Mouse (Mus musculus) lung, postnatal 36 days (tissue): ENCODE data around the gene Calml3.

Source experiments
- DNase-seq: peaks from one replicate; pipeline ENCODE4 v3.0.0; 2022; ENCODE audit warnings: mixed read lengths

Calml3 gene

DNA sequence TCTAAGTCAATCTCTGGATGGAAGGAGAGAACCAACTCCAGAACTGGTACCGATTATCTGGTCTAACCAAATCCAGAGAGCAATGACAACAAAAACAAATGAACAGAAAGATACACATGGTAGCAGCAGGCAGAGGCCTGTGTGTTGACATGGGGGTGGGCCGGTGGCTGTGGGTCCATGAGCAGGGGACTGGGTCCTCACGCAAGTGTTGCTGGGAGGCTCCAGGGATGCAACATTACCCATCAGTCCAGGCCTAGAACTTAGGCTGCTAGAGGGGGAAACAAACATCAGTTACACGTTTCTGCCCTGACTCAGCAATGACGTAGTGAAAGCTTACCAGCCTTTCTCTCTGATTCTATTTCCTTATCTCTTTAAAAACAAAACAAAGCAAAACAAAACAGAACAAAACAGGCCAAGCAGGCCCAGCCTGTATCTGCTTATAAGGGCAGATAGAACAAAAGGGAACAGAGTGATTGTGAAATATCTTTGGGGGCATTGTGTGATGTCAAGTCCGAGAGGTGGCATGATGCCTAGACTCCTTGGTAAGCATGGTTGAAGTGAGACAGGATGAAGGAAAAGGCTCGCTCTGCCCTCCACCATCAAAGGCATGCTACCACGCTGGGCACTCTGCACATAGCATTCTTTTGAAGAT is 24.4 kb downstream of the Calml3 start:
- DNase-seq, result peak; percentile 80

DNA sequence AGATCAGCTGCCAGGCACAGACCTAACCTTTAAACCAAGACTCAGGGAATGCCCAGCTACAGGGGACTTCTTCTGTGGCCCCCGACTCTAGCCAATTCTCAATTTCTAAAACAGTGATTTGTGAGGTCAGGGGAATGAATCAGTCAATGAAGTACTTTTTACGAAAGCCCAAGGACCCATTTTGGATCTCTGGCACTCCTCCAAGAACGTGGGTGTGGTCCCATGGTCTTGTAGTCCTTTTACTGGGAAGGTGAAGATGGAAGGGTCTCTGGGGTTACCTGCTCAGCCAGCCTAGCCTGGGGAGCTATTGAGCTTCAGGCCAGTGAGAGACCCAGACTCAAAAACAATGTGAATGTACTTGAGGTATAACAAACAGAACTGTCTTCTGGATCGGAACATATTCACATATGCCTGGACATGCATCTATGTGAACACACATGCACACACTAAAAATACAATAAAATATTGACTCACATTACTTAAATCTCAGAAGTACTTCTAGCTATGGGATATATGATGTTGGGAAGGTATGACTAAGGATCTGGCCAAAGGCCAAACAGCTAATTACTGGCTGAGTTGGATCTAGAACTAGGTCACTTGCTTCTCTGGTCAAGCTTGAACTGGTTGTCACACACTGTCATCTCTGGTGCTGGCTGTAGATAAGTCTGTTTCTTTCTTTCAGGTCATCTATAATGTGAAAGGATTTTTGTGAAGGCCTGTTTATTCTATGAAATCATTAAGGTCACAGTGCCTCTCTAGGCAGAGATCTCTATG is 25.3 kb downstream of the Calml3 start:
- DNase-seq, result no peak

- DNase-seq, result no peak
These were observed 26.8 kb downstream of the Calml3 start for GRCm38 (mm10) chr13:3777216-3777912.

- DNase-seq, result peak; percentile 56
These were observed 27.7 kb downstream of the Calml3 start for GRCm38 (mm10) chr13:3776446-3776845.

DNA sequence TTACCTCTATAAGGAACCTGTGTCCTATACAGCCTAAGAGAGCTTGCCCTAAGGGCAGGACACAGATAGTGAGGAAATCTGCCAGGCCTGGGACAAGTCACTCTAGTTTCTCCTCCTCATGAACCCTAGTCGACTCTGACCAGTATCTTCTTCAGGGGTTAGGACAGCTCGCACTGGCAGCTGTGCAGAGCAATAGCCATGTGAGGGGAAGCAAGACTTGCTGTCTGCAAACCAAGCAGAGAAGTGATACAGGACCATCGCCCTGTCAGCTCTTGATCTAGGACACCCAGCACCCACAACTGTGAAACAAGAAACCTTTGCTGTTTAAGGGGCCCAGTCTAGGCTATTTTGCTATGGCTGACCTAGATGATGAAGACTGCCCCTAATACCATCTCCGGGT is 29.1 kb downstream of the Calml3 start:
- DNase-seq, result no peak

DNA sequence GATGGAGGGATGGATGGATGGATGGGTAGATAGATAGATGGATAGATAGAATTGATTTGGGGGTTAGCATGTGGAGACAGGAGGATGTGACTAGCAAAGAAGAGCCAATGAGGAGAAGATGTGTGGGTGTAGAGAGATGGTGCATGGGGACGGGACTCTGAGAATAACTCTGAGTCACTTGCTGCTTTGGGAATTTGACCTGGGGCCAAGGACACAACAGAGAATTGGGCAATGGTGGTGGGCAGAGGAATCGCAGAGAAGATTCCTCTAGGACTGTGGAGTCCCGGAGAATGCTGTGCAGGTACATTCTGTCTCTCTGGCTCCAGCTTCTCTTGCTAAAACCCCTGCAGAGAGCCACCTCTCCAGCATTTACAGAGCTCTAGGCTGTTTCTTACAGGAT is 29.8 kb downstream of the Calml3 start:
- DNase-seq, result peak; percentile 38

GRCm38 (mm10) chr13:3773149-3773688 is 30.9 kb downstream of the Calml3 start:
- no peak for DNase-seq

DNA sequence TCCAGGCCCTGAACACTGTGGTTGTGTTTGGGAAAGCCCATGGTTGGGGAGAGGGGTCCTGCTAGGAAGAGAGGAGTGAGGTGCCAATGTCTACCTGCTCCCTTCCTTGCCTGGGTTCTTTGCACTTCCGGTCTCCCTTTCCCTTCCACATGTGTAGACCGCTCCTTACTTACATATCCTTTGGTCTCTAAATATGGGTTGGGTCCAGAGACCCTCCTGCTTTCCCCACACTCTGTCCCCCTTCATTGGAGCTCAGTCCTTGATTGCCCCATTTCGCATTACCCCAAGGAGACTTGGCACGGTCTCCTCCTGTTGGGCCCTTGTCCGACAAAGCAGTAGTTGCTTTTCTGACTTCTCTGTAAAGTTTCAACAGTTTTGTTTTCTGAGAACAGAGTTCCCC is 32.9 kb downstream of the Calml3 start:
- DNase-seq, result no peak

GRCm38 (mm10) chr13:3770170-3771024 is 33.7 kb downstream of the Calml3 start:
- DNase-seq, result peak; percentile 76

GRCm38 (mm10) chr13:3769531-3769930 is 34.6 kb downstream of the Calml3 start:
- peak; percentile 46 for DNase-seq

DNA sequence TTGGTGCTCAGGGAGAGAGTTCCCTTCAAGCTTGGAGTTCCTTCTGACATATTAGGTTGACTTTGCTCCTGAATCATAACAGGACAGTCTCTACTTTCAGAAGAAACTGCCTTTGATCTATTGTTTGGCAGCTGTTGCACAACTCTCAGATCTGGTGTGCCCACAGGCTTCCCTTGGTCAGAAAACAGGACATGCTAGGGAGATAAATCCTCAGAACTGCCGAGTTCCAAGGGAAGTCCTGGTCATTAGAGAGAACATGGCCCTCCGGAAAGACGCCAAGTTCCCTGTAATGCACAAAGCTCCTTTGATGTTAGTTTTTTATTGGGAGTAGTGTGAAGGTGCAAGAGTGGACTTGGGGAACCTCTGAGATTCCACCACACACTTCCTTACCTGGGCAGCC is 35.5 kb downstream of the Calml3 start:
- peak; percentile 82 for DNase-seq

- DNase-seq, result no peak
These were observed 37.0 kb downstream of the Calml3 start for GRCm38 (mm10) chr13:3767086-3767485.

- no peak for DNase-seq
These were observed 38.3 kb downstream of the Calml3 start for GRCm38 (mm10) chr13:3765781-3766180.

DNA sequence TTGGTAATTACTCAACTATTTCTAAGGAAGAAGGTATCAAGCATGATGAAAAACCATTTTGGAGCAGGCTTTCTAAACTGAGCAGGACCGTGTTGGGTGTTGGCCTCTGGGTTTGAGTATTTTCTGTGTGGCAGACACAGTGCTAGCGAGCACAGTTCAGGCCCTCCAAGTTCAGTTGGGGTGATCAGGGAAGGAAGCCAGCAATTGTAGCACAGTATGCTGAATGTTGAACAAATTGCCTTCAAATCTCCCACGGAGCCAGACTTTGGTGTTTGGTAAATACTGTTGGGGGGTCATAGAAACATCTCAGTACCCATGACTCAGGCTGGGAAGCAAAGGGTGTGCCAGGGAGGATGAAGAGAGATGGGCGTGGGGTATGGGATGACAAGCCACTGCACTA is 43.0 kb downstream of the Calml3 start:
- no peak for DNase-seq

- no peak for DNase-seq
These were observed 45.8 kb downstream of the Calml3 start for GRCm38 (mm10) chr13:3758347-3758746.

GRCm38 (mm10) chr13:3753291-3753690 is 50.8 kb downstream of the Calml3 start:
- DNase-seq, result no peak
